Mouse (Mus musculus): ENCODE results near the gene Gnaq. TPM values are rescaled to one million over a fixed set of nuclear protein-coding genes. Genes with fewer than 3 reads are reported as not detected.

Gnaq gene
- polyA plus RNA-seq, 1 experiment from 2014 or later: 10.1 TPM

DNA sequence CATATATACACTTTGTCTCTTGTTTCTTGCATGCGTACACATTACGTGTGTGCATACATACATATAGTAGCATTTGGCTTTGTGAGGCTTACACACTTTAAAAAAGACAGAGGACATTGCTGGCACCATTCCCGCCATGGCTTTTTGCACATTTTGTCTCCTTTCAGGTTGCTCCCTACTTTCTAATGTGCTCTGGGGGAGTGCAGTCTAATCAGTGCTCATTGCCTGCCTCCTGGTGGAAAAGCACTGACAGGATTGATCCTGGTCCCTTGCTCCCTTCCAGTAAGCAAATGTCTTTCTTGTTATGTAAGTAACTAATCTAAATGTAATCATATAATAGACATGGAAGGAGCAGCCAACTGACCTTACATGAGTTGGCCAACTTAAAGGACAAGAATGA, 65.5 kb downstream of the Gnaq start:
- Histone ChIP-seq H3K4me3 (ENCODE audit: control insufficient read depth in 1 of 2, insufficient read depth in 1 of 2, low read depth in 1 of 2, low read length in 2 of 2) (no peak overlapping the region), H3K27ac (replicated peaks in 1 of 2; ENCODE audit: control insufficient read depth in 1 of 2, insufficient read depth in 1 of 2, low read depth in 2 of 2, low read length in 2 of 2) (no peak overlapping the region), H3K36me3 (ENCODE audit: control insufficient read depth, insufficient read depth, low read length) (no peaks in the 10 kb centered on the region), H3K4me1 (ENCODE audit: control insufficient read depth in 2 of 2, insufficient read depth in 2 of 2, low read length in 2 of 2) (peaks cover 3 to 20% of the 10 kb centered on the region in 2 experiments), H3K9me3 (ENCODE audit: control insufficient read depth, low read length) (no peaks in the 10 kb centered on the region), H3K27me3 (ENCODE audit: control insufficient read depth, insufficient read depth, low read length) (no peaks in the 10 kb centered on the region), H3K4me2 (ENCODE audit: low read length) (no peak overlapping the region), H3K9ac (ENCODE audit: low read length) (no peak overlapping the region)
- WGBS: 80% methylated on average over 3 of the region's 3 CpGs
- ATAC-seq (ENCODE audit: insufficient number of reproducible peaks, insufficient read depth, low FRiP score, low read depth): no peak

- no peak overlapping the region for H3K4me2 ChIP-seq (ENCODE audit: low read length)
- H3K27me3 ChIP-seq (ENCODE audit: control insufficient read depth, insufficient read depth, low read length): no peaks in the 10 kb centered on the region
- H3K9ac ChIP-seq (ENCODE audit: low read length): no peak overlapping the region
- 78% methylated on average over 2 of the region's 2 CpGs for WGBS
- no peaks in the 10 kb centered on the region for H3K9me3 ChIP-seq (ENCODE audit: control insufficient read depth, low read length)
- no peaks in the 10 kb centered on the region for H3K36me3 ChIP-seq (ENCODE audit: control insufficient read depth, insufficient read depth, low read length)
- no peak overlapping the region for H3K27ac ChIP-seq (replicated peaks in 1 of 2; ENCODE audit: control insufficient read depth in 1 of 2, insufficient read depth in 1 of 2, low read depth in 2 of 2, low read length in 2 of 2)
- ATAC-seq (ENCODE audit: insufficient number of reproducible peaks, insufficient read depth, low FRiP score, low read depth): no peak
- H3K4me3 ChIP-seq (ENCODE audit: control insufficient read depth in 1 of 2, insufficient read depth in 1 of 2, low read depth in 1 of 2, low read length in 2 of 2): no peak overlapping the region
- peaks cover 11 to 39% of the 10 kb centered on the region in 2 experiments for H3K4me1 ChIP-seq (ENCODE audit: control insufficient read depth in 2 of 2, insufficient read depth in 2 of 2, low read length in 2 of 2)
Measured at GRCm38 (mm10) chr19:16201356-16201755, 68.7 kb downstream of the Gnaq start.

DNA sequence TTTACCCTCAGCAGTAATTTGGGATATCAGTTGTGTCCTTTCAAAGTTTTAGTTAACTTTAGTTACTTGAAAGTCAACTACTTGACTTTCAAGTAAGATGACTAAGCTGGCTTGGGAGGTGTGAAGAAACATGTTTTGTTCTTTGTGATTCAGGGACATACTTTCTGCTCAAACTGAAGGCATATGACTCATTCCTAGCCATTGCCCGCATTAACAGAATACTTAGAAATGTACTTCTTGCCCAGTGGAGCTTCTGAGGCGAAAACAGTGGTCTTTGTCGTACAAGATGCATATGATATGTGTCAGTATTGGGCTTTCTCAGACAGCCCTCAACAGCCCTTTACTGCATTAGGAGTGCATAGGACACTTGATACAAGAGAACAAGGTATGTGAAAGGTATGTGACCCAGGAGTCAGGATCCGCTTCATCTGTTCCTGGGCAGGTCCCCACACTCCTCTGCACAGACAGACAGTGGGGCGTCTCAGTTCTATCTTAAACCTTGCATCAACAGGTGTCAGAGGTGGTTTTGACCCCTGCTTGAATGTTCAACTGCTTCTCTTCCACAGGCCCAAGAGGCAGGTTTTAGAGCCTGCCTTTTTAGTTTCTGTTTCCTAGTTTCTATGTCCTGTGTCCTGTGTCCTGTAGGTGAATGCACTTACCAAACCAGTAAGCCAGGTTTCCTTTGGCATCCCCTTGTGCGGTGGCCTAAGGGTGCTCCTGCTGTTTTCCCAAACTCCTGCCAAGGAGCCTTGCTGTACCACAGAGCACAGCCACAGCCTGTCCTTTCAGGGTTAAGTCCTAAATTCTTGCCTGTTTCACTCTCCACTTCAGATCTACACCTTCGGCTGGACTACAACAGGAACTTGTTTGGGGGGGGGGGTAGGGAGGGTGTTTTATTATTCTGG, 72.4 kb downstream of the Gnaq start:
- H3K9ac ChIP-seq (ENCODE audit: low read length): no peak overlapping the region
- no peak overlapping the region for H3K4me3 ChIP-seq (ENCODE audit: control insufficient read depth in 1 of 2, insufficient read depth in 1 of 2, low read depth in 1 of 2, low read length in 2 of 2)
- peaks cover 9 to 26% of the 10 kb centered on the region in 2 experiments for H3K4me1 ChIP-seq (ENCODE audit: control insufficient read depth in 2 of 2, insufficient read depth in 2 of 2, low read length in 2 of 2)
- no peaks in the 10 kb centered on the region for H3K36me3 ChIP-seq (ENCODE audit: control insufficient read depth, insufficient read depth, low read length)
- no peak for ATAC-seq (ENCODE audit: insufficient number of reproducible peaks, insufficient read depth, low FRiP score, low read depth)
- no peak overlapping the region for H3K27ac ChIP-seq (replicated peaks in 1 of 2; ENCODE audit: control insufficient read depth in 1 of 2, insufficient read depth in 1 of 2, low read depth in 2 of 2, low read length in 2 of 2)
- WGBS: 72% methylated on average over 7 of the region's 7 CpGs
- no peaks in the 10 kb centered on the region for H3K9me3 ChIP-seq (ENCODE audit: control insufficient read depth, low read length)
- no peak overlapping the region for H3K4me2 ChIP-seq (ENCODE audit: low read length)
- no peaks in the 10 kb centered on the region for H3K27me3 ChIP-seq (ENCODE audit: control insufficient read depth, insufficient read depth, low read length)

DNA sequence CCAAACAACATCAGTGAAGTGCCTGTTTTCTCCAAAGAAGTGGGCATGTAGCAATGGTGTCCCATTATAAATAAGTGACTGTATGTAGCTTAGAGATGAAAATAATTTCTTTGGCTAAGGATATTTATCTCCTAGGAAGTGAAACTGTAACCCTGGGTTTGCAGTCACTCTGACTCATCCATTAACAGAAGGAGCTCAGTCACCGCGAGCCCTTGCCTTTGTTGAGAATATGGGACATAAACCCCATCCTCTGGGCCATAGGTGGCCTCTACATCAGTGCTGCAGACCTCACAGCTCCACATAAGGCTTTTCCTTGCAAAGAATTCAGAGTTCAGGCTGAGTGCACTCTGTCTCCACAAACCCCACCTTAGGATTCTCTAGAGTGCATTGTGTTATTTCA, 77.0 kb downstream of the Gnaq start:
- WGBS: 85% methylated on average over 2 of the region's 2 CpGs
- Histone ChIP-seq H3K4me2 (ENCODE audit: low read length) (no peak overlapping the region), H3K27me3 (ENCODE audit: control insufficient read depth, insufficient read depth, low read length) (no peaks in the 10 kb centered on the region), H3K27ac (replicated peaks in 1 of 2; ENCODE audit: control insufficient read depth in 1 of 2, insufficient read depth in 1 of 2, low read depth in 2 of 2, low read length in 2 of 2) (no peak overlapping the region), H3K36me3 (ENCODE audit: control insufficient read depth, insufficient read depth, low read length) (no peaks in the 10 kb centered on the region), H3K9me3 (ENCODE audit: control insufficient read depth, low read length) (no peaks in the 10 kb centered on the region), H3K4me1 (ENCODE audit: control insufficient read depth in 2 of 2, insufficient read depth in 2 of 2, low read length in 2 of 2) (peaks cover 4 to 10% of the 10 kb centered on the region in 2 experiments; a peak in 3 of 4 replicates), H3K9ac (ENCODE audit: low read length) (no peak overlapping the region), H3K4me3 (ENCODE audit: control insufficient read depth in 1 of 2, insufficient read depth in 1 of 2, low read depth in 1 of 2, low read length in 2 of 2) (no peak overlapping the region)
- no peak for ATAC-seq (ENCODE audit: insufficient number of reproducible peaks, insufficient read depth, low FRiP score, low read depth)

GRCm38 (mm10) chr19:16214946-16215345, 82.3 kb downstream of the Gnaq start:
- no peak for ATAC-seq (ENCODE audit: insufficient number of reproducible peaks, insufficient read depth, low FRiP score, low read depth)

GRCm38 (mm10) chr19:16215430-16216016, 82.9 kb downstream of the Gnaq start:
- no peaks in the 10 kb centered on the region for H3K27me3 ChIP-seq (ENCODE audit: control insufficient read depth, insufficient read depth, low read length)
- H3K4me3 ChIP-seq (ENCODE audit: control insufficient read depth in 1 of 2, insufficient read depth in 1 of 2, low read depth in 1 of 2, low read length in 2 of 2): no peak overlapping the region
- ATAC-seq (ENCODE audit: insufficient number of reproducible peaks, insufficient read depth, low FRiP score, low read depth): no peak
- H3K27ac ChIP-seq (replicated peaks in 1 of 2; ENCODE audit: control insufficient read depth in 1 of 2, insufficient read depth in 1 of 2, low read depth in 2 of 2, low read length in 2 of 2): no peak overlapping the region
- no peak overlapping the region for H3K9ac ChIP-seq (ENCODE audit: low read length)
- no peaks in the 10 kb centered on the region for H3K9me3 ChIP-seq (ENCODE audit: control insufficient read depth, low read length)
- H3K4me2 ChIP-seq (ENCODE audit: low read length): no peak overlapping the region
- H3K4me1 ChIP-seq (ENCODE audit: control insufficient read depth in 2 of 2, insufficient read depth in 2 of 2, low read length in 2 of 2): peaks cover 0 to 12% of the 10 kb centered on the region in 2 experiments; a peak in 3 of 4 replicates
- 95% methylated on average over 2 of the region's 2 CpGs for WGBS
- H3K36me3 ChIP-seq (ENCODE audit: control insufficient read depth, insufficient read depth, low read length): peaks cover 12% of the 10 kb centered on the region

More at GRCm38 (mm10) chr19:16214946-16215345, 82.3 kb downstream of the Gnaq start:
- Histone ChIP-seq H3K9ac (ENCODE audit: low read length) (no peak overlapping the region), H3K9me3 (ENCODE audit: control insufficient read depth, low read length) (no peaks in the 10 kb centered on the region), H3K4me2 (ENCODE audit: low read length) (no peak overlapping the region), H3K4me3 (ENCODE audit: control insufficient read depth in 1 of 2, insufficient read depth in 1 of 2, low read depth in 1 of 2, low read length in 2 of 2) (no peak overlapping the region), H3K36me3 (ENCODE audit: control insufficient read depth, insufficient read depth, low read length) (peaks cover 6% of the 10 kb centered on the region), H3K27ac (replicated peaks in 1 of 2; ENCODE audit: control insufficient read depth in 1 of 2, insufficient read depth in 1 of 2, low read depth in 2 of 2, low read length in 2 of 2) (no peak overlapping the region), H3K4me1 (ENCODE audit: control insufficient read depth in 2 of 2, insufficient read depth in 2 of 2, low read length in 2 of 2) (peaks cover 0 to 12% of the 10 kb centered on the region in 2 experiments; a peak in 3 of 4 replicates), H3K27me3 (ENCODE audit: control insufficient read depth, insufficient read depth, low read length) (no peaks in the 10 kb centered on the region)
- 59% methylated on average over 6 of the region's 6 CpGs for WGBS

DNA sequence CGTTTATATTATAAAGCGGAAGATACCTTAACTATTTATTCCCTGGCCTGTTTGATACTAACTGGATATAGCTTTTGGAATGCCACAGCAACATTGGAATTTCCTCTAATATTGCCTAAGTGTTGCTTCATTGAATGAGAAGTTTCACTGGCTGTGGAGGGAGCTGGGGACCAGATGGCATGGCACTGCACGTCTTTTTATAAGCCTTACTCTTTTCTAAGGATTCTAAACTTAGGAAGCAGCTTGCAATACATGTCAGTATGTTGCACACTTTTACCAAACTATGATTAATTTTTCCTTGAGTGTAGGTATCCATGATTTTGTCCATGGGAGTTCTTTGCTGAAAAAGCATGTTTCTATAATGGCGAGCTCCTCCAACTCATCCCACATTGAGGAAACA, 87.3 kb downstream of the Gnaq start:
- Histone ChIP-seq H3K4me2 (ENCODE audit: low read length) (no peak overlapping the region), H3K9ac (ENCODE audit: low read length) (no peak overlapping the region), H3K4me3 (ENCODE audit: control insufficient read depth in 1 of 2, insufficient read depth in 1 of 2, low read depth in 1 of 2, low read length in 2 of 2) (no peak overlapping the region), H3K27ac (replicated peaks in 1 of 2; ENCODE audit: control insufficient read depth in 1 of 2, insufficient read depth in 1 of 2, low read depth in 2 of 2, low read length in 2 of 2) (no peak overlapping the region), H3K4me1 (ENCODE audit: control insufficient read depth in 2 of 2, insufficient read depth in 2 of 2, low read length in 2 of 2) (peaks cover 0 to 18% of the 10 kb centered on the region in 2 experiments), H3K27me3 (ENCODE audit: control insufficient read depth, insufficient read depth, low read length) (no peaks in the 10 kb centered on the region), H3K36me3 (ENCODE audit: control insufficient read depth, insufficient read depth, low read length) (peaks cover 18% of the 10 kb centered on the region), H3K9me3 (ENCODE audit: control insufficient read depth, low read length) (no peaks in the 10 kb centered on the region)
- 85% methylated on average over 4 of the region's 4 CpGs for whole genome bisulfite sequencing
- ATAC-seq (ENCODE audit: insufficient number of reproducible peaks, insufficient read depth, low FRiP score, low read depth): no peak

Data from heart, embryonic 14.5 days (tissue).